Mouse (Mus musculus) neural tube, embryonic 12.5 days (tissue): ENCODE measurements around the gene Cacna2d4. TPM values are rescaled to one million over a fixed set of nuclear protein-coding genes. Genes with fewer than 3 reads are reported as not detected.
"Not testable (repeated sequence)": the region's sequence is repeated elsewhere in the genome, so short reads cannot be mapped to it uniquely, and the experiment has no call there.

Source experiments
- ATAC-seq: fragments of 200-750 bp; cut with Nextera tagmentation; 2 replicates; pipeline ENCODE4 v1.8.0; 2017; ENCODE audit warnings: low read depth, mild to moderate bottlenecking, moderate TSS enrichment, moderate library complexity; ENCODE audit not compliant: low FRiP score
- H3K27ac ChIP-seq: fragments of 300-500 bp; sonication (generic); 2 replicates; pipeline ENCODE4 v1.5.1; 2016
- H3K27me3 ChIP-seq: fragments of 300-500 bp; sonication (generic); replicated peaks from 2 replicates; pipeline ENCODE4 v1.6.1; 2016; ENCODE audit warnings: mild to moderate bottlenecking
- H3K36me3 ChIP-seq: fragments of 300-500 bp; sonication (generic); 2 replicates; pipeline ENCODE4 v1.6.1; 2016; ENCODE audit warnings: mild to moderate bottlenecking
- H3K4me1 ChIP-seq: fragments of 300-500 bp; sonication (generic); 2 replicates; pipeline ENCODE4 v1.6.1; 2016
- H3K4me2 ChIP-seq: fragments of 300-500 bp; sonication (generic); replicated peaks from 2 replicates; pipeline ENCODE4 v1.6.1; 2016; ENCODE audit warnings: mild to moderate bottlenecking
- H3K4me3 ChIP-seq: fragments of 300-500 bp; sonication (generic); 2 replicates; pipeline ENCODE4 v1.5.1; 2016
- H3K9ac ChIP-seq: fragments of 300-500 bp; sonication (generic); 2 replicates; pipeline ENCODE4 v1.6.1; 2016; ENCODE audit warnings: mild to moderate bottlenecking
- H3K9me3 ChIP-seq: fragments of 300-500 bp; sonication (generic); 2 replicates; pipeline ENCODE4 v1.6.1; 2016; ENCODE audit warnings: mild to moderate bottlenecking
- WGBS: fragments of 180-500 bp; shearing (Covaris S2); methylation state at CpG from one replicate; pipeline ENCODE4 v1.1.7; 2016; 5-methylcytosine and 5-hydroxymethylcytosine counted together
- polyA plus RNA-seq: library from polyadenylated mRNA; unstranded; fragments of >200 nt; fragmentation: Nextera tagmentation; extraction: Ambion mirVana; gene quantifications from 2 replicates; pipeline ENCODE4 v1.2.1, GENCODE M21; 2016

Cacna2d4 gene
- polyA plus RNA-seq, 1 experiment from 2014 or later, result 0.04 TPM

GRCm38 (mm10) chr6:119201575-119201974 lies 34.8 kb upstream of the Cacna2d4 start:
- H3K27me3 ChIP-seq, result no peaks in the 10 kb centered on the region
- H3K4me2 ChIP-seq, result no peak overlapping the region
- no peak overlapping the region for H3K27ac ChIP-seq
- no peak for ATAC-seq
- H3K4me3 ChIP-seq, result no peak overlapping the region
- no peaks in the 10 kb centered on the region for H3K9me3 ChIP-seq
- no peak overlapping the region for H3K9ac ChIP-seq
- 94% methylated on average over 4 of the region's 4 CpGs for WGBS
- peaks cover 21% of the 10 kb centered on the region; the same call in 1 of the 2 replicates for H3K36me3 ChIP-seq
- peaks cover 14% of the 10 kb centered on the region for H3K4me1 ChIP-seq

GRCm38 (mm10) chr6:119204286-119204685 lies 32.0 kb upstream of the Cacna2d4 start:
- no peak overlapping the region for H3K4me2 ChIP-seq
- H3K4me1 ChIP-seq, result peaks cover 4% of the 10 kb centered on the region; the same call in 1 of the 2 replicates
- no peaks in the 10 kb centered on the region for H3K27me3 ChIP-seq
- H3K27ac ChIP-seq, result no peak overlapping the region
- no peak for ATAC-seq
- H3K36me3 ChIP-seq, result peaks cover 21% of the 10 kb centered on the region; the same call in 1 of the 2 replicates
- H3K9ac ChIP-seq, result no peak overlapping the region
- no peak overlapping the region for H3K4me3 ChIP-seq
- 92% methylated on average over 7 of the region's 7 CpGs for WGBS
- H3K9me3 ChIP-seq, result no peaks in the 10 kb centered on the region

- H3K9ac ChIP-seq, result no peak overlapping the region
- no peaks in the 10 kb centered on the region for H3K27me3 ChIP-seq
- ATAC-seq, result no peak
- peaks cover 3% of the 10 kb centered on the region; the same call in 1 of the 2 replicates for H3K4me1 ChIP-seq
- no peak overlapping the region for H3K4me3 ChIP-seq
- H3K36me3 ChIP-seq, result peaks cover 21% of the 10 kb centered on the region; the same call in 1 of the 2 replicates
- 66% methylated on average over 3 of the region's 3 CpGs for WGBS
- no peak overlapping the region for H3K4me2 ChIP-seq
- no peaks in the 10 kb centered on the region for H3K9me3 ChIP-seq
- no peak overlapping the region for H3K27ac ChIP-seq
These were observed 31.4 kb upstream of the Cacna2d4 start for GRCm38 (mm10) chr6:119204915-119205314.

- not testable (repeated sequence) for H3K9me3 ChIP-seq, H3K4me1 ChIP-seq, H3K27ac ChIP-seq, H3K4me2 ChIP-seq, ATAC-seq, H3K9ac ChIP-seq, H3K27me3 ChIP-seq, H3K4me3 ChIP-seq
- WGBS, result 94% methylated on average over 7 of the region's 7 CpGs
- peaks cover 18% of the 10 kb centered on the region; the same call in 1 of the 2 replicates for H3K36me3 ChIP-seq
These were observed 30.3 kb upstream of the Cacna2d4 start for GRCm38 (mm10) chr6:119206006-119206405.

- no peak overlapping the region for H3K4me2 ChIP-seq
- ATAC-seq, result no peak
- WGBS, result 88% methylated on average over 5 of the region's 5 CpGs
These were observed 23.0 kb upstream of the Cacna2d4 start for GRCm38 (mm10) chr6:119213375-119213774.

GRCm38 (mm10) chr6:119214190-119214589 lies 22.1 kb upstream of the Cacna2d4 start:
- no peaks in the 10 kb centered on the region for H3K27me3 ChIP-seq
- H3K4me3 ChIP-seq, result no peak overlapping the region
- no peak for ATAC-seq
- no peak overlapping the region for H3K4me2 ChIP-seq
- H3K36me3 ChIP-seq, result peaks cover 37% of the 10 kb centered on the region
- H3K9ac ChIP-seq, result no peak overlapping the region
- no peaks in the 10 kb centered on the region; the same call in 1 of the 2 replicates for H3K4me1 ChIP-seq
- no peaks in the 10 kb centered on the region for H3K9me3 ChIP-seq
- no peak overlapping the region for H3K27ac ChIP-seq
- WGBS, result 72% methylated on average over 6 of the region's 6 CpGs

More at GRCm38 (mm10) chr6:119213375-119213774, 23.0 kb upstream of the Cacna2d4 start:
- Histone ChIP-seq H3K4me1 (no peaks in the 10 kb centered on the region; the same call in 1 of the 2 replicates), H3K27me3 (no peaks in the 10 kb centered on the region), H3K4me3 (no peak overlapping the region), H3K36me3 (peaks cover 37% of the 10 kb centered on the region), H3K9ac (no peak overlapping the region), H3K9me3 (no peaks in the 10 kb centered on the region), H3K27ac (no peak overlapping the region)

- no peak for ATAC-seq
- Histone ChIP-seq H3K27me3 (no peaks in the 10 kb centered on the region), H3K4me1 (no peaks in the 10 kb centered on the region; the same call in 1 of the 2 replicates), H3K4me3 (no peak overlapping the region), H3K9me3 (no peaks in the 10 kb centered on the region), H3K36me3 (peaks cover 42% of the 10 kb centered on the region), H3K27ac (no peak overlapping the region), H3K4me2 (no peak overlapping the region), H3K9ac (no peak overlapping the region)
- 93% methylated on average over 10 of the region's 10 CpGs for WGBS
These were observed 21.2 kb upstream of the Cacna2d4 start for GRCm38 (mm10) chr6:119215040-119215613.

GRCm38 (mm10) chr6:119217661-119218060 lies 18.7 kb upstream of the Cacna2d4 start:
- Histone ChIP-seq H3K36me3 (peaks cover 48% of the 10 kb centered on the region), H3K9ac (no peak overlapping the region), H3K4me2 (no peak overlapping the region), H3K9me3 (no peaks in the 10 kb centered on the region), H3K27ac (no peak overlapping the region), H3K4me3 (no peak overlapping the region), H3K4me1 (no peaks in the 10 kb centered on the region; the same call in 1 of the 2 replicates), H3K27me3 (no peaks in the 10 kb centered on the region)
- 74% methylated on average over 4 of the region's 4 CpGs for WGBS
- no peak for ATAC-seq

GRCm38 (mm10) chr6:119218591-119218990 lies 17.7 kb upstream of the Cacna2d4 start:
- ATAC-seq, result no peak

GRCm38 (mm10) chr6:119219237-119219870 lies 17.0 kb upstream of the Cacna2d4 start:
- H3K36me3 ChIP-seq, result peaks cover 39% of the 10 kb centered on the region

More at GRCm38 (mm10) chr6:119218591-119218990, 17.7 kb upstream of the Cacna2d4 start:
- Histone ChIP-seq H3K4me1 (no peaks in the 10 kb centered on the region; the same call in 1 of the 2 replicates), H3K4me3 (no peak overlapping the region), H3K36me3 (peaks cover 40% of the 10 kb centered on the region), H3K27ac (no peak overlapping the region), H3K27me3 (no peaks in the 10 kb centered on the region), H3K9ac (no peak overlapping the region), H3K4me2 (no peak overlapping the region), H3K9me3 (no peaks in the 10 kb centered on the region)
- WGBS, result 86% methylated on average over 5 of the region's 5 CpGs

GRCm38 (mm10) chr6:119220297-119220696 lies 16.0 kb upstream of the Cacna2d4 start:
- Histone ChIP-seq H3K36me3 (peaks cover 31% of the 10 kb centered on the region), H3K9ac (no peak overlapping the region), H3K27me3 (no peaks in the 10 kb centered on the region), H3K4me2 (no peak overlapping the region), H3K9me3 (no peaks in the 10 kb centered on the region), H3K4me1 (no peaks in the 10 kb centered on the region), H3K27ac (no peak overlapping the region), H3K4me3 (no peak overlapping the region)
- no peak for ATAC-seq
- 54% methylated on average over 10 of the region's 10 CpGs for WGBS

More at GRCm38 (mm10) chr6:119219237-119219870, 17.0 kb upstream of the Cacna2d4 start:
- Histone ChIP-seq H3K27ac (no peak overlapping the region), H3K4me1 (no peaks in the 10 kb centered on the region; the same call in 1 of the 2 replicates), H3K4me2 (no peak overlapping the region), H3K9me3 (no peaks in the 10 kb centered on the region), H3K9ac (no peak overlapping the region), H3K27me3 (no peaks in the 10 kb centered on the region), H3K4me3 (no peak overlapping the region)
- no peak for ATAC-seq
- WGBS, result 78% methylated on average over 15 of the region's 15 CpGs

GRCm38 (mm10) chr6:119224451-119225195 lies 11.7 kb upstream of the Cacna2d4 start:
- Histone ChIP-seq H3K9ac (no peak overlapping the region), H3K27me3 (no peaks in the 10 kb centered on the region), H3K4me1 (no peaks in the 10 kb centered on the region), H3K36me3 (peaks cover 9% of the 10 kb centered on the region), H3K27ac (no peak overlapping the region), H3K4me2 (no peak overlapping the region), H3K4me3 (no peak overlapping the region), H3K9me3 (no peaks in the 10 kb centered on the region)
- WGBS, result 70% methylated on average over 13 of the region's 13 CpGs
- no peak for ATAC-seq
